Mouse (Mus musculus) macrophage (primary cell): ENCODE data around the gene Erg. TPM values are rescaled to one million over a fixed set of nuclear protein-coding genes. Genes with fewer than 3 reads are reported as not detected.

ENCODE experiments used
- H3K27ac ChIP-seq: fragments of 350-480 bp; formaldehyde crosslinking; 2 replicates; pipeline ENCODE4 v1.9.0; 2021
- H3K36me3 ChIP-seq: fragments of 350-480 bp; formaldehyde crosslinking; 2 replicates; pipeline ENCODE4 v1.9.0; 2021; ENCODE audit errors: inconsistent target
- H3K4me3 ChIP-seq: fragments of 350-480 bp; formaldehyde crosslinking; 2 replicates; pipeline ENCODE4 v1.9.0; 2021; ENCODE audit errors: inconsistent target
- H3K79me2 ChIP-seq: fragments of 350-480 bp; formaldehyde crosslinking; 2 replicates; pipeline ENCODE4 v1.9.0; 2021; ENCODE audit errors: inconsistent target
- WGBS: methylation state at CpG from one replicate; pipeline ENCODE4 v1.1.7; 2026; ENCODE audit warnings: inconsistent platforms; ENCODE audit not compliant: missing documents; 5-methylcytosine and 5-hydroxymethylcytosine counted together
- polyA plus RNA-seq: library from polyadenylated mRNA; stranded (reverse); fragments of 250-400 nt; gene quantifications from 3 replicates; pipeline ENCODE4 v1.2.4, GENCODE M21; 2018; ENCODE audit warnings: inconsistent platforms

The Erg gene
- polyA plus RNA-seq, 1 experiment from 2014 or later, result 0.26 TPM

GRCm38 (mm10) chr16:95388292-95388691 is 198.1 kb downstream of the Erg start:
- Histone ChIP-seq H3K36me3 (no peaks in the 10 kb centered on the region), H3K27ac (no peak overlapping the region), H3K4me3 (no peak overlapping the region), H3K79me2 (no peaks in the 10 kb centered on the region)
- WGBS, result 74% methylated on average over 5 of the region's 5 CpGs

- no peak overlapping the region for H3K27ac ChIP-seq
- H3K79me2 ChIP-seq, result no peaks in the 10 kb centered on the region
- WGBS, result 88% methylated on average over 2 of the region's 2 CpGs
- H3K4me3 ChIP-seq, result no peak overlapping the region
- H3K36me3 ChIP-seq, result no peaks in the 10 kb centered on the region
These were observed 199.4 kb downstream of the Erg start for GRCm38 (mm10) chr16:95387008-95387407.

GRCm38 (mm10) chr16:95385299-95385973 is 201.0 kb downstream of the Erg start:
- no peak overlapping the region for H3K27ac ChIP-seq
- H3K79me2 ChIP-seq, result no peaks in the 10 kb centered on the region
- no peak overlapping the region for H3K4me3 ChIP-seq
- 80% methylated on average over 7 of the region's 7 CpGs for WGBS
- no peaks in the 10 kb centered on the region for H3K36me3 ChIP-seq

- H3K27ac ChIP-seq, result no peak overlapping the region
- no peaks in the 10 kb centered on the region for H3K36me3 ChIP-seq
- no peaks in the 10 kb centered on the region for H3K79me2 ChIP-seq
- 51% methylated on average over 9 of the region's 9 CpGs for WGBS
- H3K4me3 ChIP-seq, result no peak overlapping the region
These were observed 201.7 kb downstream of the Erg start for GRCm38 (mm10) chr16:95384590-95385148.

- no peak overlapping the region for H3K27ac ChIP-seq
- WGBS, result 93% methylated on average over 5 of the region's 5 CpGs
- no peaks in the 10 kb centered on the region for H3K79me2 ChIP-seq
- no peak overlapping the region for H3K4me3 ChIP-seq
- no peaks in the 10 kb centered on the region for H3K36me3 ChIP-seq
These were observed 204.1 kb downstream of the Erg start for GRCm38 (mm10) chr16:95382251-95382650.

- Histone ChIP-seq H3K36me3 (no peaks in the 10 kb centered on the region), H3K4me3 (no peak overlapping the region), H3K79me2 (no peaks in the 10 kb centered on the region), H3K27ac (no peak overlapping the region)
- 96% methylated on average over 7 of the region's 7 CpGs for WGBS
These were observed 209.6 kb downstream of the Erg start for GRCm38 (mm10) chr16:95376834-95377233.

- Histone ChIP-seq H3K36me3 (no peaks in the 10 kb centered on the region), H3K4me3 (no peak overlapping the region), H3K27ac (no peak overlapping the region), H3K79me2 (no peaks in the 10 kb centered on the region)
- WGBS, result 96% methylated on average over 11 of the region's 11 CpGs
These were observed 210.0 kb downstream of the Erg start for GRCm38 (mm10) chr16:95376364-95376763.

- WGBS, result 92% methylated on average over 4 of the region's 4 CpGs
- Histone ChIP-seq H3K27ac (no peak overlapping the region), H3K79me2 (no peaks in the 10 kb centered on the region), H3K4me3 (no peak overlapping the region), H3K36me3 (no peaks in the 10 kb centered on the region)
These were observed 211.7 kb downstream of the Erg start for GRCm38 (mm10) chr16:95374646-95375045.

- WGBS, result 97% methylated on average over 9 of the region's 9 CpGs
- H3K79me2 ChIP-seq, result no peaks in the 10 kb centered on the region
- no peaks in the 10 kb centered on the region for H3K36me3 ChIP-seq
- H3K4me3 ChIP-seq, result no peak overlapping the region
- H3K27ac ChIP-seq, result no peak overlapping the region
These were observed 213.4 kb downstream of the Erg start for GRCm38 (mm10) chr16:95372960-95373359.

- WGBS, result 96% methylated on average over 4 of the region's 4 CpGs
- Histone ChIP-seq H3K79me2 (no peaks in the 10 kb centered on the region), H3K27ac (no peak overlapping the region), H3K36me3 (no peaks in the 10 kb centered on the region), H3K4me3 (no peak overlapping the region)
These were observed 214.7 kb downstream of the Erg start for GRCm38 (mm10) chr16:95371713-95372112.

GRCm38 (mm10) chr16:95366989-95367765 is 219.2 kb downstream of the Erg start:
- Histone ChIP-seq H3K79me2 (no peaks in the 10 kb centered on the region), H3K36me3 (no peaks in the 10 kb centered on the region), H3K27ac (no peak overlapping the region), H3K4me3 (no peak overlapping the region)
- WGBS, result 95% methylated on average over 19 of the region's 19 CpGs

- no peaks in the 10 kb centered on the region for H3K36me3 ChIP-seq
- WGBS, result 95% methylated on average over 5 of the region's 5 CpGs
- no peaks in the 10 kb centered on the region for H3K79me2 ChIP-seq
- H3K27ac ChIP-seq, result no peak overlapping the region
- H3K4me3 ChIP-seq, result no peak overlapping the region
These were observed 221.2 kb downstream of the Erg start for GRCm38 (mm10) chr16:95365214-95365613.

GRCm38 (mm10) chr16:95363632-95364465 is 222.5 kb downstream of the Erg start:
- H3K27ac ChIP-seq, result no peak overlapping the region
- no peaks in the 10 kb centered on the region for H3K36me3 ChIP-seq
- H3K4me3 ChIP-seq, result no peak overlapping the region
- no peaks in the 10 kb centered on the region for H3K79me2 ChIP-seq
- WGBS, result 95% methylated on average over 18 of the region's 18 CpGs

- no peaks in the 10 kb centered on the region for H3K79me2 ChIP-seq
- H3K36me3 ChIP-seq, result no peaks in the 10 kb centered on the region
- no peak overlapping the region for H3K4me3 ChIP-seq
- WGBS, result 93% methylated on average over 7 of the region's 7 CpGs
- H3K27ac ChIP-seq, result no peak overlapping the region
These were observed 224.4 kb downstream of the Erg start for GRCm38 (mm10) chr16:95361950-95362349.
